Mouse (Mus musculus): Measurements from ENCODE around the gene Stra8. TPM values are rescaled to one million over a fixed set of nuclear protein-coding genes. Genes with fewer than 3 reads are reported as not detected.

The Stra8 gene
- polyA plus RNA-seq, 1 experiment from 2014 or later: not detected

DNA sequence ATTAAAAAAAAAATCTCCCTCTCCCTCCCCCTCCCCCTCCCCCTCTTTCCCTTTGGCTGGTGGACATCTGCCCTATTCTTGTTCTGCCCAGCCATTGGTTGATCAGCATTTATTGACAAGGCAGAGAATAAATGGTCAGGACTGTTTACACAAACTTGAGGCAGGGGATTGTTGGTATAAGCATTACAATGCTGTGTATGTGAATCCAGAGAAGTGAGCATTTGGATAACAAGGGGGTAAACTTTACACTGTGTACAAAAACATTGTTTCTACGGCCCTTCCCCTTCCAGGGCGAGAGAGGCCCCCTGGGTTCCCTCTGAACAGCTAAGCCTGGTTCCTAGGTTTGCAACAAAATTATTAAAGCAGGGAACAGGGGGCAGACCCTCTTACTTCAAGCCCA is 21.5 kb downstream of the Stra8 start:
- Histone ChIP-seq H3K27ac (replicated peaks; ENCODE audit: low read depth, low read length) (no peak overlapping the region), H3K9me3 (ENCODE audit: control insufficient read depth, low read length) (no peaks in the 10 kb centered on the region), H3K4me1 (ENCODE audit: control insufficient read depth, insufficient read depth, low read length) (0 out of 2 replicates have a peak, but pooled peaks cover 4% of the 10 kb centered on the region), H3K4me3 (ENCODE audit: low read depth, low read length) (no peak overlapping the region), H3K36me3 (ENCODE audit: control insufficient read depth, insufficient read depth, low read length) (no peaks in the 10 kb centered on the region), H3K9ac (ENCODE audit: low read length) (no peak overlapping the region), H3K27me3 (ENCODE audit: control insufficient read depth, insufficient read depth, low read length) (no peaks in the 10 kb centered on the region), H3K4me2 (ENCODE audit: low read depth, severe bottlenecking) (no peak overlapping the region)
- no peak for DNase-seq (ENCODE audit: low spot score)
- ATAC-seq (ENCODE audit: insufficient number of reproducible peaks, low FRiP score, low TSS enrichment, low read depth): no peak
- 70% methylated on average over 2 of the region's 2 CpGs for WGBS

DNA sequence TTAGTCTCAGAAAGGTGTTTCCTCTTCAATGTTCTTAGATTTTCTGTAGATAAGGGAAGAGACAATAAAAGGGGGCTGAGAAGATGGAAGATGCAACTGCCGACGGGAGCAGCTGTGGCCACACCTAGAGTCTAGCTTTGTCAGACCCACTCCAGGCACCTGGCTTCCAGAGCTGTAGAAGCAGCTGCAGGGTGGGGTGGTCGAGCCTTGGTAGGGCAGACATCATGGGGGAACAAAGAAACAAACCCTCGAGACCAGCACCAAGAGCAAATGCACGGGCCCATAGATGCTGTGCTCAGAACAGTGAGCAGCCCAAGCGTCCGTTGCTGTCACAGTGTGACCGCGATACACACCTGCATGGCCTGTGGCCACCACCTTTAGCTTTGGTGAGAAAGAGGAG is 22.5 kb downstream of the Stra8 start:
- Histone ChIP-seq H3K4me3 (ENCODE audit: low read depth, low read length) (no peak overlapping the region), H3K27ac (replicated peaks; ENCODE audit: low read depth, low read length) (no peak overlapping the region), H3K4me1 (ENCODE audit: control insufficient read depth, insufficient read depth, low read length) (0 out of 2 replicates have a peak, but pooled peaks cover 4% of the 10 kb centered on the region), H3K9me3 (ENCODE audit: control insufficient read depth, low read length) (no peaks in the 10 kb centered on the region; the same call in 1 of the 2 replicates), H3K27me3 (ENCODE audit: control insufficient read depth, insufficient read depth, low read length) (no peaks in the 10 kb centered on the region), H3K4me2 (ENCODE audit: low read depth, severe bottlenecking) (no peak overlapping the region), H3K36me3 (ENCODE audit: control insufficient read depth, insufficient read depth, low read length) (no peaks in the 10 kb centered on the region), H3K9ac (ENCODE audit: low read length) (no peak overlapping the region)
- ATAC-seq (ENCODE audit: insufficient number of reproducible peaks, low FRiP score, low TSS enrichment, low read depth) (no peak), DNase-seq (ENCODE audit: low spot score) (no peak)
- WGBS: 85% methylated on average over 9 of the region's 9 CpGs

DNA sequence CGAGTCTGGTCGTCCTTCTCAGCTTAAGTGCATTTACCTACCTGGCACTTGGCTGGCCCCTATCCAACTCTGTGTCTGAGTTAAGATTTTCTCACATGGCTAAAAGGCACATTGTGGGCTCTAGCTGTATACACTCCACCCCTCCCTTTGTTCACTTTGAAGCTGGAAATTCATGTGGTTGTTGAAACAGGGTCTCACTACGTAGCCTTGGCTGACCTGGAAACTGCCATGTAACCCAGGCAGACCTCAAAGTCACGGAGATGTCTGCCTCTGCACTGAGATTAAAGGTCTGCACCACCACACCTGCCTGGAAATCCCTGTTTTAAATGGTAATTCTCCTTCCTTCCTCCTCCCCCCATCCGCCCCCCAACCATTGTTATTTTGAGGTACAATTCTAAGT is 23.5 kb downstream of the Stra8 start:
- no peaks in the 10 kb centered on the region; the same call in 1 of the 2 replicates for H3K9me3 ChIP-seq (ENCODE audit: control insufficient read depth, low read length)
- WGBS: 84% methylated on average over 5 of the region's 5 CpGs
- no peak overlapping the region for H3K9ac ChIP-seq (ENCODE audit: low read length)
- H3K27ac ChIP-seq (replicated peaks; ENCODE audit: low read depth, low read length): no peak overlapping the region
- 0 out of 2 replicates have a peak, but pooled peaks cover 4% of the 10 kb centered on the region for H3K4me1 ChIP-seq (ENCODE audit: control insufficient read depth, insufficient read depth, low read length)
- DNase-seq (ENCODE audit: low spot score): no peak
- no peak overlapping the region for H3K4me3 ChIP-seq (ENCODE audit: low read depth, low read length)
- no peak overlapping the region for H3K4me2 ChIP-seq (ENCODE audit: low read depth, severe bottlenecking)
- peaks cover under 1% of the 10 kb centered on the region for H3K27me3 ChIP-seq (ENCODE audit: control insufficient read depth, insufficient read depth, low read length)
- no peak for ATAC-seq (ENCODE audit: insufficient number of reproducible peaks, low FRiP score, low TSS enrichment, low read depth)
- H3K36me3 ChIP-seq (ENCODE audit: control insufficient read depth, insufficient read depth, low read length): no peaks in the 10 kb centered on the region

DNA sequence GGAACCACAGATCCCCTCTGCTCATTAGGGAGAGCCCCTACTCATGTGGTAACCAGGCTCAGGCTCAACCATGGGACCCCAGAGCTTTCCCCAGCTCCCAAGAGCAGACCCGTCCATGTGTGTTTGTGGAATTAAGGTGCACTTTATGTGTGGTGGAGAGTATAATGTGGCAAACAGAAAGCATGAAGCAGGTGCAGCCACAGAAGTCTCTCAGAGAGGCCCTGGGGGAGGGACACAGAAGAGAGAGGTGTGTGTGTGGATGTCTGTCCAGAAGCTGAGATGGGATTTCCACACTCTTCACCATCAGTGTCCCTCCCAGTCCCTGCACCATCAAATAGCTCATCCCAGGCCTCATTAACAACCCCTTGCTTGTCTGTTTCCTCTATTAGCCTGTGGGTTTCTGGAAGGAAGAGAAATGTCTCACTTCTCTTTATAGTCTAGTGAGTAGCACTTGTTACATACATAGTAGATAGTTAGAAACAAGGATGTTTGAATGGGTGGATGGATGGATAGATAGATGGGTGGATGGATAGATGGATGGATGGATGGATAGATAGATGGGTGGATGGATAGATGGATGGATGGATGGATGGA is 26.6 kb downstream of the Stra8 start:
- no peaks in the 10 kb centered on the region for H3K36me3 ChIP-seq (ENCODE audit: control insufficient read depth, insufficient read depth, low read length)
- no peak overlapping the region for H3K9ac ChIP-seq (ENCODE audit: low read length)
- no peak for DNase-seq (ENCODE audit: low spot score)
- H3K27me3 ChIP-seq (ENCODE audit: control insufficient read depth, insufficient read depth, low read length): peaks cover 4% of the 10 kb centered on the region
- ATAC-seq (ENCODE audit: insufficient number of reproducible peaks, low FRiP score, low TSS enrichment, low read depth): no peak
- H3K9me3 ChIP-seq (ENCODE audit: control insufficient read depth, low read length): no peaks in the 10 kb centered on the region; the same call in 1 of the 2 replicates
- no peak overlapping the region for H3K27ac ChIP-seq (replicated peaks; ENCODE audit: low read depth, low read length)
- H3K4me3 ChIP-seq (ENCODE audit: low read depth, low read length): no peak overlapping the region
- no peak overlapping the region for H3K4me2 ChIP-seq (ENCODE audit: low read depth, severe bottlenecking)
- no peaks in the 10 kb centered on the region for H3K4me1 ChIP-seq (ENCODE audit: control insufficient read depth, insufficient read depth, low read length)
- WGBS: 85% methylated on average over 1 of the region's 1 CpGs

DNA sequence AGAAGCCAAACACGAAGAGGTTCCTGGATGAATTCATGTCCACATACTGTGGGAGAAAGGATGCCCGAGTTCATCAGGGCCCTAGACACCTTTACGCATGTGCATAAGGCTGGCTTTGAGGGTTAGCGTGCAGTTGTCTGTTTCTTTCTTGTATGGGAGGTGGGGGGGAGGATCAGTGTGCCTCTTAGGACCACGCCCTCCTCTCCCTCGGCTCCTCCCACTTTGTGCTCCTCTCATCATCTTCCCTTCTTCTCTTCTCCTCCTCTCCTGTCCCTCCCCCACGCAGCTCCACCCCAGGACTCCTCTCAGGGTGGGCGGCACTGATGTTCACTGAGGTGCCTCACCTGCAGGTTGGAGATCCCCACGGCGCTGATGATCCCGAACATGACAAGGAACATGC is 28.5 kb downstream of the Stra8 start:
- Histone ChIP-seq H3K4me3 (ENCODE audit: low read depth, low read length) (no peak overlapping the region), H3K9me3 (ENCODE audit: control insufficient read depth, low read length) (no peaks in the 10 kb centered on the region; the same call in 1 of the 2 replicates), H3K36me3 (ENCODE audit: control insufficient read depth, insufficient read depth, low read length) (no peaks in the 10 kb centered on the region), H3K4me2 (ENCODE audit: low read depth, severe bottlenecking) (peak overlapping the region; percentile 28; the same call in 1 of the 2 replicates), H3K27ac (replicated peaks; ENCODE audit: low read depth, low read length) (no peak overlapping the region), H3K9ac (ENCODE audit: low read length) (no peak overlapping the region), H3K4me1 (ENCODE audit: control insufficient read depth, insufficient read depth, low read length) (no peaks in the 10 kb centered on the region), H3K27me3 (ENCODE audit: control insufficient read depth, insufficient read depth, low read length) (peaks cover 4% of the 10 kb centered on the region)
- DNase-seq (ENCODE audit: low spot score): no peak
- no peak for ATAC-seq (ENCODE audit: insufficient number of reproducible peaks, low FRiP score, low TSS enrichment, low read depth)
- WGBS: 25% methylated on average over 11 of the region's 11 CpGs

DNA sequence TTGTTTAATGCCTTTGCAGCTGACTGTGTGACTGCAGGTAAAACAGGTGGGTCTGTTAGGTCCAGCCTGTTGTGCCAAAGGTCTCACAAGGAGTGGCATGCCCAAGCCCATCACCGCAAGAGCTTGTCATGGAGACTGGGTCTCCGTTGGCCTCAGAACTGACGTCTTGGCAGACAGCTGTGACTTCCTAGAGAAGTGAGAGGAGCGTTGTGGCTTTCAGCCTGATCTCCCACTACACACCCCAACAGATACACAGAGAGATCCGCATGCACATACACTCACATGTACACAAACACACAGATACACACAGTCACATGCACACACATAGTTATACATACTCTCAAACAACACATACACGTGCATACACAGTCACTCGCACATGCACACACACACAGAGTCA is 31.6 kb downstream of the Stra8 start:
- Histone ChIP-seq H3K4me3 (ENCODE audit: low read depth, low read length) (no peak overlapping the region), H3K9me3 (ENCODE audit: control insufficient read depth, low read length) (no peaks in the 10 kb centered on the region; the same call in 1 of the 2 replicates), H3K9ac (ENCODE audit: low read length) (no peak overlapping the region), H3K27me3 (ENCODE audit: control insufficient read depth, insufficient read depth, low read length) (peaks cover 4% of the 10 kb centered on the region), H3K4me1 (ENCODE audit: control insufficient read depth, insufficient read depth, low read length) (no peaks in the 10 kb centered on the region), H3K27ac (replicated peaks; ENCODE audit: low read depth, low read length) (no peak overlapping the region), H3K4me2 (ENCODE audit: low read depth, severe bottlenecking) (no peak overlapping the region), H3K36me3 (ENCODE audit: control insufficient read depth, insufficient read depth, low read length) (no peaks in the 10 kb centered on the region)
- ATAC-seq (ENCODE audit: insufficient number of reproducible peaks, low FRiP score, low TSS enrichment, low read depth) (no peak), DNase-seq (ENCODE audit: low spot score) (no peak)
- WGBS: 88% methylated on average over 7 of the region's 7 CpGs

DNA sequence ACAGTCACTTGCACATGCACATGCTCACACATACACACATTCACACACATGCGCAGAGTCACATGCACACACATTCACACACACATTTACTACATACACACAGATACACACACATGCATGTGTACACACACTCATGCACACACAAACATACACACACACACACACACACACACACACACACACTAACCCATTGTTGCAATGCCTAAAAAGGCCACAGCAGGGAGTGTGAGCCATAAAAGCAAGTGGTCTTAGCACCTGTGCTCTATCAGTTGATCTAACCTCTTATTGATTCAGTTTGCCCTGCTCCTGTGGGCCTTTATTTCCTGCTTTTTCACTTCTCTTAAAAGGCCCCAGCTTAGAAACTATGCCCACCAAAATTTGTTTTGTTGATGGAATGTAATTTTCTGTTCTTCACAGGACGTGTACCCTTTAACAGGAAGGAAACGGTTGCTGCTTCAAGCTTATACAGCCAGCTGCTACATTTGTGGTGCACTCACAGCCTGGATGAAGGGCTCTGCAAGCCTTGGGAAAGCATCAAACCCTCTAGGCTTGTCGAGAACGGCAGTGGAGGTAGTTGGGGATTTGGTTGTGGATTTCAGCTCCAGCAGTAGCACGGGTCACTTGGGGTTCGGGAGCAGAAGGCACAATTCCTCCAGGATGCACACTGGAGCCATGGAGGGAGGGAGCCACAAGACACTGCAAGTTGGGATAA is 32.1 kb downstream of the Stra8 start:
- H3K4me2 ChIP-seq (ENCODE audit: low read depth, severe bottlenecking): no peak overlapping the region
- no peaks in the 10 kb centered on the region; the same call in 1 of the 2 replicates for H3K9me3 ChIP-seq (ENCODE audit: control insufficient read depth, low read length)
- WGBS: 69% methylated on average over 7 of the region's 7 CpGs
- H3K27ac ChIP-seq (replicated peaks; ENCODE audit: low read depth, low read length): no peak overlapping the region
- H3K36me3 ChIP-seq (ENCODE audit: control insufficient read depth, insufficient read depth, low read length): no peaks in the 10 kb centered on the region
- DNase-seq (ENCODE audit: low spot score) (no peak), ATAC-seq (ENCODE audit: insufficient number of reproducible peaks, low FRiP score, low TSS enrichment, low read depth) (no peak)
- no peaks in the 10 kb centered on the region for H3K4me1 ChIP-seq (ENCODE audit: control insufficient read depth, insufficient read depth, low read length)
- peaks cover 4% of the 10 kb centered on the region for H3K27me3 ChIP-seq (ENCODE audit: control insufficient read depth, insufficient read depth, low read length)
- no peak overlapping the region for H3K4me3 ChIP-seq (ENCODE audit: low read depth, low read length)
- H3K9ac ChIP-seq (ENCODE audit: low read length): no peak overlapping the region

DNA sequence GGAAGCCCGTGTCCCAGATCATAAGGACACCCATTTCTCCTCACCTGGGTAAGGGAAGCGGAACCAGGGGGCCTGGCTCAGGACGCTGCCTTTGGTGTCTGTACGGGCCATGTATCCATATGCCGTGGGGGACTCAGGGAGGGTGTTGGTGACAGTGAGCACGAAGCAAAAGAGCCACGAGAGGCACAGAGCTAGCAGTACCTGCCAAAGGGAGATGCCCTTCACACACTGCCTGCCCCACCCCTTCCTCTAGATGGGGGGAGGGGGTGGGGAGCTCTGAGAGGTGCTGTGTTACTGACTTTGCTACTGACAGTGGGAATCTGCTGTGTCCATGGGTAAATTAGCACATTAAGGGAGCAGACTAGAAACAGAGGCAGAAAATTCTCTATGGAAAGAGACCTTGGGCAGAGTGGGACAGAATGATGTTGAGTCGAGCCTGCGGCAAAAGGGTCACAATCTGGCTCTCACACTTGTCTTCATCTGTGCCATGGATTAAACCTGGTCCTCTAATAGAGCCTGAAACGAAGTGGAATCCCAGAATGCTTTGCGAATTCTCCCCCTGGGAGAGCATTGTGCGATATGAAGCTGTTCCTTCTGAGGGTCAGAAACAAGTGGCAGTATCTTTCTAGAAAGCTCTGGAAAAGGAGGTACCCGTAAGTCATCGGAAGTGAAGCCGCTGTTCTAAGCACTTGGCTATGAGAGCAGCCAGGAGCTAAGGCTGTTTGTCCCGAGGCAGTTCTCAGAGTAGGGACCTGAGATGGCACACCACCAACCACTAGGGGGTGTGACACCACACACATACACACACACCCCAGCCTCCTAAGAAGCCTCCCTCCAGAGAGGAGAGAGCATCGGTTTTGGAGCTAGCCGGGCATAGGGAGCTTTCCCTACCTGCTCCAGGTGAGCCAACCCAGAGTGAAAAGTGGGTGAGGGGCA is 35.2 kb downstream of the Stra8 start:
- DNase-seq (ENCODE audit: low spot score) (peak; percentile 56), ATAC-seq (ENCODE audit: insufficient number of reproducible peaks, low FRiP score, low TSS enrichment, low read depth) (0 out of 2 replicates have a peak, but pooled peaks have one; percentile 73)
- H3K9ac ChIP-seq (ENCODE audit: low read length): no peak overlapping the region
- no peak overlapping the region for H3K27ac ChIP-seq (replicated peaks; ENCODE audit: low read depth, low read length)
- H3K4me1 ChIP-seq (ENCODE audit: control insufficient read depth, insufficient read depth, low read length): no peaks in the 10 kb centered on the region
- H3K9me3 ChIP-seq (ENCODE audit: control insufficient read depth, low read length): no peaks in the 10 kb centered on the region
- 49% methylated on average over 18 of the region's 18 CpGs for WGBS
- no peaks in the 10 kb centered on the region for H3K36me3 ChIP-seq (ENCODE audit: control insufficient read depth, insufficient read depth, low read length)
- no peaks in the 10 kb centered on the region for H3K27me3 ChIP-seq (ENCODE audit: control insufficient read depth, insufficient read depth, low read length)
- no peak overlapping the region for H3K4me3 ChIP-seq (ENCODE audit: low read depth, low read length)
- peak overlapping the region; percentile 20; the same call in 1 of the 2 replicates for H3K4me2 ChIP-seq (ENCODE audit: low read depth, severe bottlenecking)
